Mouse (Mus musculus): ENCODE results near the gene Capn12. TPM values are rescaled to one million over a fixed set of nuclear protein-coding genes. Genes with fewer than 3 reads are reported as not detected.
A peak's percentile ranks its signal among the peaks of the same experiment; 100 is the strongest.

The Capn12 gene
- polyA plus RNA-seq, 1 experiment from 2014 or later, result 0.52 TPM

DNA sequence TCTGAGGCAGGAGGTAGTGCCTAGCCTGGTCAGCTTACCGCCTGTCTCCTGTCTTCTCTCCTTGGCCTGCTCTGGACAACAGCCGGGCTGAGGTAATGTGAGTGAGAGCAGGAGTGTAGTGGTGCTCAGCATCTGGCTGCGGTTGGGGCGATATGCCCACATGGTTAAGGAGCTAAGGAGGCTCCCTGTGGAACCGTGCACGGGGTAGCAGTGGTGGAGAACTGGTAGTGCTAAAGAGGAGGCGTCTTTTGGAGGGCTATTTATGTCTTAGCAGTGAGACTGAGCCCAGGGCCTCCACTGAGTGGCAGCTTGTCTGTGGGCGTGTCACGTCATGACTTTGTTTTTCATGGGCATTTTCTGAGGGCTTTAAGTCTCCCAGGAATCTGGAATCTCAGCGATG lies 22.6 kb downstream of the Capn12 start:
- H3K27ac ChIP-seq, result no peak overlapping the region
- no peak overlapping the region for H3K4me3 ChIP-seq
- H3K9me3 ChIP-seq, result no peaks in the 10 kb centered on the region
- H3K4me1 ChIP-seq, result no peaks in the 10 kb centered on the region
- H3K27me3 ChIP-seq (replicated peaks), result no peaks in the 10 kb centered on the region
- H3K9ac ChIP-seq, result no peak overlapping the region
- H3K4me2 ChIP-seq, result no peak overlapping the region
- H3K36me3 ChIP-seq (replicated peaks), result peaks cover 70% of the 10 kb centered on the region
- ATAC-seq (replicated peaks), result no peak
- 93% methylated on average over 10 of the region's 10 CpGs for WGBS

DNA sequence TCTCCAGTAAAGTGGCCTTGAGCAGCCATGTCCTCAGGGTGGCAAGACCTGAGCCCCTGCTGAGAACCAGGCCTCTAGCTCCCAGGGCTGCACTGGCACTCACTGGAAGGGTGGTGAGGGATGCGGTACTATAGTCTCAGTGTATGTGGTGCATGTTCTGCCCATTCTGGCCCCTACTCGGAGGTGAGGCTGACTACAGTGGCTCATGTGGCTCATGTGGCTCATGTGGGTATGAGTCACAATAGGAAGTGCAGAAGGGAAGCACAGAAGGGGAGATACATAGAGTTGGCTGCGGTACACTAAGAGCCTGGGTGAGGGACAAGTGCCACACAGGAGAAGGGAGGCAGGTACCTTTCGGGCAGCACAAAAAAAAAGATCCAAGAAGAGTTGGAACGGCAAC lies 26.0 kb downstream of the Capn12 start:
- no peaks in the 10 kb centered on the region for H3K9me3 ChIP-seq
- no peak overlapping the region for H3K9ac ChIP-seq
- no peak overlapping the region for H3K4me3 ChIP-seq
- no peaks in the 10 kb centered on the region for H3K27me3 ChIP-seq (replicated peaks)
- no peaks in the 10 kb centered on the region for H3K4me1 ChIP-seq
- H3K4me2 ChIP-seq, result no peak overlapping the region
- H3K36me3 ChIP-seq (replicated peaks), result peaks cover 65% of the 10 kb centered on the region
- no peak for ATAC-seq (replicated peaks)
- 91% methylated on average over 5 of the region's 5 CpGs for WGBS
- no peak overlapping the region for H3K27ac ChIP-seq

DNA sequence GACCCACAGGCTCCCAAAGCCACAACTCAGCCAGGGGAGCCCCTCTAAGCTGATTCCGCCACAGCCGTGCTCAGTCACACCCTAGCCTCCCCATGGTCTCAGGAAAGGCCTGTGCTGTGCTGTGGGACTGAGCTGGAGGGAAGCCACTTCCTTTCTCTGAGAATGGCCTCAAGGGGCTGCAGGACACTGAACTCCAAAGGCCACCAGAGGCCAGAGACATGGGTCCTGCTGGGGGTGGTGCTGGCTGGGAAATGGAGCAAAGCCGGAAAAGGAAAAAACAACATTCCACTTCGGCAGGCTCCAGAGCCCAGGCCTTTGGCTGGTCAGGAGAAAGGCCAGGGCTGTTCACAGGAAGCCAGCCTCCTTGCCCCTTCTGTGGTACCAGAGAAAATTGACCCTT lies 30.4 kb downstream of the Capn12 start:
- Histone ChIP-seq H3K36me3 (replicated peaks) (peaks cover 69% of the 10 kb centered on the region), H3K4me2 (no peak overlapping the region), H3K9me3 (no peaks in the 10 kb centered on the region), H3K9ac (no peak overlapping the region), H3K27me3 (replicated peaks) (no peaks in the 10 kb centered on the region), H3K27ac (no peak overlapping the region), H3K4me1 (no peaks in the 10 kb centered on the region), H3K4me3 (no peak overlapping the region)
- WGBS, result 86% methylated on average over 4 of the region's 4 CpGs
- no peak for ATAC-seq (replicated peaks)

DNA sequence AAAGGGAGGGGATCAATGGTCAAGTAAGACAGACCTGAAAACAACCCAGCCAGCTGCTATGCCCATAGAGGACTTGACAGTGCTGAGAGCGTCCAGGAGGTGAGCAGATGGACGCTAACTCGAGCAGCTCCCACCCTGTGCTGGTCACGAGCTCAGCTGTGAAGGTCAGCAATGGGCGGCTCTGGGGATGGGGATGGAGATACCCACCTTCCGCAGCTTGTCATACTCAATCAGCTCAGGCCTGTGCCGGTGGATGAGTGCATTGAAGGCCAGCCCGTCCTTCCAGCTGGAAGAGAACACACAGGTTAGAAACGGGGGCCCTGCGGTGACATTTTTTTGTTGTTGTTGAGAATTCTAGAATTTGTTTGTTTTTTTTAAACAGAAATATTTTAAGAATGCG lies 31.9 kb downstream of the Capn12 start:
- no peak for ATAC-seq (replicated peaks)
- Histone ChIP-seq H3K4me1 (peaks cover 1% of the 10 kb centered on the region; the same call in 1 of the 2 replicates), H3K36me3 (replicated peaks) (peaks cover 68% of the 10 kb centered on the region), H3K27ac (no peak overlapping the region), H3K4me3 (no peak overlapping the region), H3K9ac (no peak overlapping the region), H3K27me3 (replicated peaks) (no peaks in the 10 kb centered on the region), H3K4me2 (no peak overlapping the region), H3K9me3 (no peaks in the 10 kb centered on the region)
- 84% methylated on average over 11 of the region's 11 CpGs for WGBS

DNA sequence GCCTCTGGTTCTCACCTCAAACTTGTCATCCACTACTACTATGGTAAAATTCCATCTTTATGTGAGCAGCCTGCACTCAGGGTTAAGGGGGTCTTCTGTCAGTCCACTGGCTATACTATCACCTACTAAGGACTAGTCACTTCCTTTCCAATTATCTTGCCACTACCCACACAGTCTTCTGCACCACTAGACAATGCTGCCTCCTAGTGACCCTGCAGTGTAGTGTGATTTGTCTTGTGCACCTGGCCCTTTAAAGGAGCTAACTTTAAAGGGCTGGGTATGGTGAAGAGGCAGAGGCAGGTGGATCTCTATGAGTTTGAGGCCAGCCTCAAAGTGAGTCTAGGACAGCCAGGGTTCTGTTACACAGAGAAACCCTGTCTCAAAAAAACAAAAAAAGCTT lies 35.3 kb downstream of the Capn12 start:
- Histone ChIP-seq H3K36me3 (replicated peaks) (peaks cover 48% of the 10 kb centered on the region), H3K9me3 (no peaks in the 10 kb centered on the region), H3K4me3 (no peak overlapping the region), H3K27me3 (replicated peaks) (no peaks in the 10 kb centered on the region), H3K9ac (no peak overlapping the region), H3K27ac (no peak overlapping the region), H3K4me2 (no peak overlapping the region), H3K4me1 (peaks cover 18% of the 10 kb centered on the region)
- no peak for ATAC-seq (replicated peaks)

DNA sequence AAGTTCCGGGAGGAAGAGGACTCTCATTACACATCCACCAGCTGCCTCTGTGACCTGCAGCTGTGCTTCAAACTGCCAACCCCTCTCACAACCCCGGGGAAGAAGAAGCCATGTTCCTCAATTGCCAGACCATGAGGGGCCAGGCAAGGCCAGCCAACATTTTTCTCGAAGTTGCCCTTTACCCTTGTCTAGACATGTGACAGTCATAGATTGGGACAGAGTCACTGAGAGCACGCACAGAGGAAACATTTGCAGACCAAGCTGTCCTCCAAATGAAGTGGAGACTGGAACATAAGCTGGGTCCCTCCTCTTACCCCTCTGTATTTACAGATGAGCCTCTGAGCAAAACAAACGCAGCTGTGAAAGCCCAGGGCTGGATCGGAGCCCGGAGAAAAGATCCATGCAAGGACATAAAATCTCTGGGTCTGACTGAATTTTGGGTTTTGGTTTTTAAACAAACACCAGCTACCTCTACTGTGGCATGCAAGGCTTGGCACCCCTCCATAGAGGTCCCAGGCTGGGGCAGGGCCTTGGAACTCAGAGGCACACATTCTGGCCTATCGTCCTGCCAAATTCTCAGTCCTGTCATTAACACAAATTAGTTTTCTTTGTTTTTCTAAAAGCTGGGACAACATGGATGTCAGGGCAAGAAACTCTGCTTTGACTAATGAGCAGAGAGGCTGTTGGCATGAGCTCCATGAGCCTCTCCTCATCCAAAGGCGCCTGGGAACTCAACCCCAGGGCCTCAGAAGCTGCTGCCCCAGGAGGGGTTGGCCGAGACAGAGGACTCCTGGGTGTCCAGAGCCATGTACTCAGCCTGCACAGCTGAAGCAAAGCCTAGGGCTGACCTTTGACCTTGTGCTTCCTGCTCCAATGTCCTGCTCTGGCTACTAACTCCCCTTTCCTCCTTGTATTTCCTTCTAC lies 36.5 kb downstream of the Capn12 start:
- Histone ChIP-seq H3K4me1 (peaks cover 26% of the 10 kb centered on the region), H3K27ac (peak overlapping the region; percentile 31; the same call in 1 of the 2 replicates), H3K9ac (no peak overlapping the region), H3K36me3 (replicated peaks) (peaks cover 36% of the 10 kb centered on the region), H3K27me3 (replicated peaks) (no peaks in the 10 kb centered on the region), H3K9me3 (no peaks in the 10 kb centered on the region), H3K4me2 (no peak overlapping the region), H3K4me3 (no peak overlapping the region)
- no peak for ATAC-seq (replicated peaks)
- WGBS, result 77% methylated on average over 10 of the region's 10 CpGs

GRCm38 (mm10) chr7:28918540-28918939 lies 37.3 kb downstream of the Capn12 start:
- H3K36me3 ChIP-seq (replicated peaks), result peaks cover 30% of the 10 kb centered on the region; the same call in 1 of the 2 replicates
- peaks cover 34% of the 10 kb centered on the region for H3K4me1 ChIP-seq
- H3K27me3 ChIP-seq (replicated peaks), result no peaks in the 10 kb centered on the region
- H3K9me3 ChIP-seq, result no peaks in the 10 kb centered on the region
- H3K4me2 ChIP-seq, result no peak overlapping the region
- H3K9ac ChIP-seq, result no peak overlapping the region
- ATAC-seq (replicated peaks), result no peak
- 83% methylated on average over 8 of the region's 8 CpGs for WGBS
- no peak overlapping the region for H3K4me3 ChIP-seq
- no peak overlapping the region for H3K27ac ChIP-seq

- WGBS, result 48% methylated on average over 6 of the region's 6 CpGs
These were observed 38.6 kb downstream of the Capn12 start for GRCm38 (mm10) chr7:28919815-28920214.

DNA sequence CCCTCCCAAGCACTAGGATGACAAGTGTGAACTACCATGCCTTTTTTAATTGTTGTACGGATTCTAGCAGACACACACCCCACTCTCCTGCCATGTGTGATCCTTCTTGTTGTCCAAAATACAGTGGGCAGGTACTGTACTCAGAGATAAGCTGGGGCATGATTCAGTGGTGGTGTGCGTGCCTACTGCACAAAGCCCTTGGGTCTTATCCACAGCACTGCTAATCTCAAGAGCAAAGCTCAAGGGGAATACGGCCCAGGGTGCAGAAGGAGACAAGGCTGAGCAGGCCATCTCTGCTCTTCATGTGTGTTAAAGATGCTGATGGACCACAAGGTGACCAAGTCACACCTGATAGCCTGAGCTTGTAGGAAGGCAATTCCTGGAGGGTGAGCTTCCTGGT lies 40.0 kb downstream of the Capn12 start:
- ATAC-seq (replicated peaks), result no peak
- no peak overlapping the region for H3K4me3 ChIP-seq
- no peak overlapping the region for H3K27ac ChIP-seq
- no peak overlapping the region for H3K4me2 ChIP-seq
- WGBS, result 90% methylated on average over 3 of the region's 3 CpGs
- no peaks in the 10 kb centered on the region for H3K9me3 ChIP-seq
- H3K36me3 ChIP-seq (replicated peaks), result peaks cover 13% of the 10 kb centered on the region; the same call in 1 of the 2 replicates
- no peaks in the 10 kb centered on the region for H3K27me3 ChIP-seq (replicated peaks)
- no peak overlapping the region for H3K9ac ChIP-seq
- H3K4me1 ChIP-seq, result peaks cover 59% of the 10 kb centered on the region

More at GRCm38 (mm10) chr7:28919815-28920214, 38.6 kb downstream of the Capn12 start:
- H3K27me3 ChIP-seq (replicated peaks), result no peaks in the 10 kb centered on the region
- no peak overlapping the region for H3K4me2 ChIP-seq
- H3K9ac ChIP-seq, result no peak overlapping the region
- H3K4me3 ChIP-seq, result no peak overlapping the region
- peaks cover 47% of the 10 kb centered on the region for H3K4me1 ChIP-seq
- peak; percentile 57 for ATAC-seq (replicated peaks)
- peaks cover 26% of the 10 kb centered on the region; the same call in 1 of the 2 replicates for H3K36me3 ChIP-seq (replicated peaks)
- H3K27ac ChIP-seq, result peak overlapping the region; percentile 57
- no peaks in the 10 kb centered on the region for H3K9me3 ChIP-seq

DNA sequence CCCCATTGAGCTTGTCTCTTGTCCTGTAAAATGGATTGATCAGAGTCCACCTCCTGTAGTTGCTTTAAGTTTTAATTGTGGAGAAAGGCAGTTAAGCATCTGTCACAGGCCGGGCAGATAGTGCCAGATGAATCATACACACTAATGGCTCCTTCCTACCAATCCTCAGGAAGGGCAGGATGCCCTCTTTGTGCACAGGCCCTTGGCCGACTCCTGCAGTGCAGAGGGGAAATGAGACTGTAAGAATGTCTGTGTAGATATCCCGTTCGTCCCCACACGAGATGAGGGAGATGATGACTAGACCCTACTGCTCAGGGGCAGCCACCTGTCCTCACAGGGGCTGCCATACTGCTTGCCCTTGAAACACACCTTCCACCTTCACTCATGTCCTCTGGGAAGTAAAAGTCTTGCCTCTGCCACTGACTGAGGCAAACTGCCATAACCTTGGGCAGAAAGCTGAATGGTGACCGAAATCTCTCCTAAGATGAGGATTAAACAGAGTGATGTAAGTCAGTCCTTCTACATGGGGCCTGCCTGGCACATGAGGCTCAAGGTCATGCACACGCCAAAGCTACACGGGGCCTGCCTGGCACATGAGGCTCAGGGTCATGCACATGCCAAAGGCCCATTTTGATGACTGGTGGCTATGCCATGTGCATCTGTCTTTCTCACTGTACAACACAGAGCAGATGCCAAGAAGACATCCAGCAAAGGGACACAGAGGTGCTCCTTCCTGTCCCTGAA lies 40.7 kb downstream of the Capn12 start:
- peaks cover 59% of the 10 kb centered on the region for H3K4me1 ChIP-seq
- 85% methylated on average over 8 of the region's 8 CpGs for WGBS
- H3K9ac ChIP-seq, result no peak overlapping the region

DNA sequence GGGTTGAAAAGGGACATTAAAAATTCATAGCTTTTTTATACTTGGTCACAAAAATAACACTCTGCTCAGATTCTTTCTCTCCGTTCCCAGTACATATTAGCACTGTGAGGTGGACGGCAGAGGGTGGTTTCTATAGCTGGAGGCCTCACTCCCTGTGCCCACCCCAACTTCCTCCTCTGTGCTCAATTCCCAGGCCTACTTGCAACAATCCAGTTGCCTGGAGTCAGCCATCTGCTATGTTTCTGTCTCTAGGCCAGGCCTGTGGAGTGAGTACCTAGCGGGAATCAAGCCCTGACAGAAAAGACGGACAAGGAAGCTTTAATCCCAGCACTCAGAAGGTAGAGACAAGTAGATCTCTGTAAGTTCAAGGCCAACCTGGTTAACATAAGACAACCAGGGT lies 41.4 kb downstream of the Capn12 start:
- no peak for ATAC-seq (replicated peaks)
- Histone ChIP-seq H3K4me3 (no peak overlapping the region), H3K36me3 (replicated peaks) (0 out of 2 replicates have a peak, but pooled peaks cover 6% of the 10 kb centered on the region), H3K4me2 (no peak overlapping the region), H3K9ac (no peak overlapping the region), H3K9me3 (no peaks in the 10 kb centered on the region), H3K27me3 (replicated peaks) (no peaks in the 10 kb centered on the region), H3K4me1 (peaks cover 59% of the 10 kb centered on the region), H3K27ac (no peak overlapping the region)
- WGBS, result 62% methylated on average over 4 of the region's 4 CpGs

More for the DNA sequence above, 40.7 kb downstream of the Capn12 start:
- Histone ChIP-seq H3K9me3 (no peaks in the 10 kb centered on the region), H3K36me3 (replicated peaks) (0 out of 2 replicates have a peak, but pooled peaks cover 7% of the 10 kb centered on the region), H3K4me3 (no peak overlapping the region), H3K27me3 (replicated peaks) (no peaks in the 10 kb centered on the region), H3K4me2 (no peak overlapping the region), H3K27ac (no peak overlapping the region)
- ATAC-seq (replicated peaks), result no peak

- no peaks in the 10 kb centered on the region for H3K27me3 ChIP-seq (replicated peaks)
These were observed 42.7 kb downstream of the Capn12 start for GRCm38 (mm10) chr7:28923865-28924291.

More at GRCm38 (mm10) chr7:28923865-28924291, 42.7 kb downstream of the Capn12 start:
- Histone ChIP-seq H3K9me3 (no peaks in the 10 kb centered on the region), H3K4me2 (no peak overlapping the region), H3K27ac (peak overlapping the region; percentile 45), H3K4me3 (no peak overlapping the region), H3K4me1 (peaks cover 56% of the 10 kb centered on the region), H3K36me3 (replicated peaks) (no peaks in the 10 kb centered on the region), H3K9ac (no peak overlapping the region)
- 24% methylated on average over 4 of the region's 4 CpGs for WGBS
- ATAC-seq (replicated peaks), result no peak

Measured in midbrain, embryonic 15.5 days (tissue).